Mouse (Mus musculus): ENCODE results near the gene Trim39. TPM values are rescaled to one million over a fixed set of nuclear protein-coding genes. Genes with fewer than 3 reads are reported as not detected.
"Not testable (repeated sequence)": the region's sequence is repeated elsewhere in the genome, so short reads cannot be mapped to it uniquely, and the experiment has no call there.

Trim39 gene
- total RNA-seq, 2 experiments from 2014 or later: 21.3 to 21.5 TPM

DNA sequence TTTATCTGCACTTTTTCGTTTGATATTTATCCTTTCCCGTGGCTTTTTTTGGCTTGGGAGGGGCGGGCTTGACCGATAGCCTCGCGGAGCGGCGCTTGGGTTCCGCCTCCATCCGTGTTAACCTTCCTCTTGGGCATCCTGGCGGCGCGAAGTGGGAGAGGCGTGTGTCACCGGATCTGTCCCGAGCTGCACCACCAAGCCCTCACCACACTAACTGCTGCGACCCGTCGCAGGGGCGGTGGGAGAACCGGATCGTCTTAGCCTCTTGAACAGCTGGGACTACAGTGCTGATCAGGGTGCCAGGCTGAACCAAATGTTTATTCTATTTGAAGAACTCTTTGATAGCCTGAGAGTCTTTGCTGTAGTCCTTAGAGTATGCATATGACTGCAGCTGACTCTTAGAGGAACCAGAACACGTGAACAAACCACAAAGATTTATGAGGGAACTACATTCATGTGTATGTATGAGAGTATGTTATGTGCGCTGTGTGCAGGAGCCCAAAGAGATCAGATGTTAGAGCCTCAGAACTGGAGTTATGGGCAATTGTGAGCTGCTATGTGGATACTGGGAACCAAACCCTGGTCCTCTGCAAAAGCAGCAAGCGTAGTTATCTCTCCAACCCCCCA, 19.7 kb downstream of the Trim39 start:
- peak; percentile 25 to 35 for DNase-seq (ENCODE audit: low spot score in 2 of 2)

- no peak for DNase-seq (ENCODE audit: low spot score in 2 of 2)
Measured at GRCm38 (mm10) chr17:36248886-36249285, 23.2 kb downstream of the Trim39 start.

DNA sequence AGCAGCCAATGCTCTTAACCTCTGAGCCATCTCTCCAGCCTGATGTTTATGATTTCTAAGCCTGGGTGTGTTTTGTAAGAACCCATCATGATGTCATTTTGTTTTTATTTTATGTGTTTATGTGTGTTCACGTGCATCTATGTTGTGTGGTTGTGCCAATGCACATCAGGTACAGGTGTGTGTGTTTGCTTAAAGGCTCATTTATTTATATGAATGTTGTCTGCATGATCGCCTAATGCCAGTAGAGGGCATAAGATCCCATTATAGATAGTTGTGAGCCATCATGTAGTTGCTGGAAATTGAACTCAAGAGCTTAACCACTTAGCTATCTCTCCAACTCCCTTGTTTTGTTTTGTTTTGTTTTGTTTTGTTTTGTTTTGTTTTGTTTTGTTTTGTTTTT, 26.3 kb downstream of the Trim39 start:
- DNase-seq (ENCODE audit: low spot score in 2 of 2): no peak

DNA sequence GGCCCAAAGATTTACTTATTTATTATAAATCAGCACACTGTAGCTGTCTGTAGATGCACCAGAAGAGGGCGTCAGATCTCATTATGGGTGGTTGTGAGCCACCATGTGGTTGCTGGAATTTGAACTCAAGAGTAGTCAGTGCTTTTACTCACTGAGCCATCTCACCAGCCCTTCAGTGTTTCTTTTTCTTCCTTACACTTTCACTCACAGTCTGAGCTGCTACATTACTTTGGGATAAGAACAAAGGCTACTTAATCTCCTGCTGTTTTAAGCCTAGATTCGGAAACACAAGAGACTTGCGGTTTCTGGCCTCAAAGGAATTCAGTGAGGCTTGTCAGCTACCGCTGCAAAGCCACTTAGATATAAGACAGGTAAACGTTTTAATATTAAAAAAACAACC, 28.0 kb downstream of the Trim39 start:
- DNase-seq (ENCODE audit: low spot score in 2 of 2): no peak

DNA sequence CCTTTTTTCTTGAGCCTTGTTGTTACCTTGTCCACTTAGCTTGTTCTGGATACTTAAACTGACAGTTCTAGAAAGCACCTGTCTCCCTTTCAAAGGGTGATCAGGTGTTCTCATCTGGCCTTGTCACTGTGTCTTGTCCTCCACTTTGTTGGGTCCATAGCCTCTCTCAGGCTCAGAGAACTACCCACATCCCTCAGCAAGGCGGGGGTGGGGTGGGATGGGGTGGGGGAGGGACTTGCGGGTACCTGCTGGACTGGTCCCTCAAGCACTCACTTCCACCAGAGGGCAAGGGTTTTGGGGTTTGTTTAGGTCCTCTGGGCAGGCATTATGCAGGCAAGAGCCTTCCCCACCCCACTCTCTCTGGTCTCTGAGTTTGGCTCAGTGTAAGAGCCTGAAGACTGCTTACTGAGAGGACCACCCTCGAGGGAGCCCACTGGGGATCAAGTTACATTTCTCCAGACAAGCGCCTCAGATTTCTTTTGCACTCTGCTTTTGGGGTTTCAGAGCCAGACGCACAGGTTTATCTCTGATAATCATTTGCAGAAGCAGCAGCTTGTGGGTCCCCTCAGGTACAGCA, 31.3 kb downstream of the Trim39 start:
- DNase-seq (ENCODE audit: low spot score in 2 of 2): no peak

DNA sequence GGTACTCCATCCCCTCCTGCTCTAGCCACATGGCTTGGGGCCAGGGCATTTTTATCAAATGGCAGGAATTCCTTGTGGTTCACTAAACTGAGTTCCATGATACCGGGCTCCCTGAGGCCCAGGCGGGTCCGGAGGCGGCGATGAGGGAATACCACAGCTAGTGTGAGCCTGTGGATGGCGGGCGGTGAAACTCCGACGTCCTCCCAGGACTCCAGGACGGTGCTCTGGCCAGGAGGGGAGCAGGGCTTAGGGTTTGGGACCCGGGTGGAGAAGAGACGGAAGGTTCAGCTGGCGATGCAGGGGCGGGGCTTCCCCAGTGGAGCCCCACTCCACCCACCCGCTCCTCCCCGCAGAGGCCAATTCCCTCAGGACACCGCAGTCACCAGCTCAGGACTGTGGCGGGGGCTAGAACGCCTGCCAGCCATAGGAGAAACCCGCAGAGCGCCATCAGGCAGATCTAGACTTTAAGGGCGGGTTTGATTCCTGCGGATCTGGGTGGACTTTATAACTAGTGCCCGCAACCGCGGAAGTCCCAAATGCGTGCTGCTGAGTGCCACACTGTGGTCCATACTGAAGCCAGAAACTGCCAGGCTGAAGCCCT, 34.6 kb downstream of the Trim39 start:
- no peak for DNase-seq (ENCODE audit: low spot score in 2 of 2)

GRCm38 (mm10) chr17:36235300-36235699, 36.7 kb downstream of the Trim39 start:
- DNase-seq (ENCODE audit: low spot score in 2 of 2): not testable (repeated sequence)

DNA sequence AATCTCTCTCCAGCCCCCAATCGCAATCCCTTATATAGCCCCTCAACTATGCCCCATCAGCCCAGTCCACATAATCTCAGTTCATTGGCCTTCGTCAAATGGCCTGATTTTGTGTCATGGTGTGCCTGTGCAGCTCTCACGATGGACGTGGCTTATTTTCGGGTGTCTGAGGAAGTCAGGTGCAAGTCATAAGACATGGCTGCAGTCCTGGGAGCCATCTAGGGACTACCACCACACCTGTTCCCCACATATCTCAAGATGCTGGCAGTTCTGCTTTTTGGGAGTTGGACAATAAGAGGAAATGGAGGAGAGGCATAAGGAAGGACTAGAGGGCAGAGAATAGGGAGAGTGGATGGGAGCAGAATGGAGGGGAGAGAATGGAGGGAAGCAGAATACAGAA, 38.5 kb downstream of the Trim39 start:
- DNase-seq (ENCODE audit: low spot score in 2 of 2): no peak

DNA sequence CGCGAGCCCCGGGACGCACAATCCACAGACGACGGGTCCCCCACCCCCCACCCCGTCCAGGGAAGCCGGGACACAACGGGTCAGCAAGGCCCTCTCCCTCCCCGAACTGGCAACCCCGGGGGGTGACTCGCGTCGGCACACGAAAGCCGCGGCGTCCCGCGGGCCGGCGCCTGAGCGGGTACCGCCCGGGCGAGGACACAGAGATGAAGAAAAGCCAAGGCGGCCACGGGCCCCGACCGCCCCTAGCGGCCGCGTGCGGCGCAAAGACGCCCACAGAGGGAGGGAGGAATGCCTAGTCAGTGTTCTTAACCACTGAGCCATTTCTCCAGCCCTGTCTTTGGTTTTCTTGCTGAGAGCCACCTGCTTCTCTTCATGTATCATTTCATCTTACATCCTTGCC, 40.7 kb downstream of the Trim39 start:
- DNase-seq (ENCODE audit: low spot score in 2 of 2): peak; percentile 80 to 86

GRCm38 (mm10) chr17:36229046-36229445, 43.0 kb downstream of the Trim39 start:
- no peak for DNase-seq (ENCODE audit: low spot score in 2 of 2)

DNA sequence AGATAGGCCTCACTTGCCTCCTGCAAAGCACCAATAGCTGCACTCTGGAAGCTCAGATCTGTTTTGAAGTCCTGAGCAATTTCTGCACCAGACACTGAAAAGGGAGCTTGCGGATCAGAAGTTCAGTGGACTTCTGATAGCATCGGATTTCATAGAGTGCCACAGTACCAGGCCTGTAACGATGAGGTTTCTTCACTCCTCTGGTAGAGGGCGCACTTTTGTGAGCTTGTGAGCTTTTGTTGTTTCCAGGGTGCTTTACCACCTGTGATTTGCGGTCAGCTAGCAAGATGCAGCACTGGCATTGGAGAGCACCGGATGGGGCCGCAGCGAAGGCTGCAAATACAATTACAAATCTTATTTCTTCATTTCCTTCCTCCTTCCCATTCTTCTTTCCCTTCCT, 45.1 kb downstream of the Trim39 start:
- DNase-seq (ENCODE audit: low spot score in 2 of 2): peak in 1 of 2 experiments; percentile 13

DNA sequence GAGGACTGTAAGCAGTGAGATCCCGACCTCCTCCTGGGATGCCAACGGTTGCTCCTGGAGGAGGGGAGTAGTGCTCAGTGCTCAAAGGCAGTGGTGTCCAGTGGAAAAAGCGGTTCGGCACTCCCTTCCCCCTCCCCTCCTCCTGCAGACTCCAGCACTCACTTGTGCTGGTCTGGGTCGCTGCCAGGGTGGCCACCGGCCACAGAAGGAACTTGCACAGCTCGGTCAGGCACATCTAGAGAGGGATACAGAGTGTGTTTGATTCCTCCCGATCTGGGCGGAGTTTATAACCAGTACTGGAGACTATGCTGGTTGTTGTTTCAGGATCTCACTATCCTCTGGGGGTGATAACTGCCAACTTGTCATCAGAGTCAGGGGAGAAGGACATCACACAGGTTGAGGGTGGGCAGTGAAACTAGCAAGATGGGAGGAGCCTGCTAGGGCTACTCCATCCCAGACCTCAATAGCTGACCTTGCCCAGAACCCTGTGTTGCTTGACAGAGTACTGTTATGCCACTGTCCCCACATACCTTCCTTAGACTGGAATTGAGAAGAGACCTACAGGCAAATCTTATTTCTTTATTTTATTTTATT, 46.7 kb downstream of the Trim39 start:
- DNase-seq (ENCODE audit: low spot score in 2 of 2): no peak

DNA sequence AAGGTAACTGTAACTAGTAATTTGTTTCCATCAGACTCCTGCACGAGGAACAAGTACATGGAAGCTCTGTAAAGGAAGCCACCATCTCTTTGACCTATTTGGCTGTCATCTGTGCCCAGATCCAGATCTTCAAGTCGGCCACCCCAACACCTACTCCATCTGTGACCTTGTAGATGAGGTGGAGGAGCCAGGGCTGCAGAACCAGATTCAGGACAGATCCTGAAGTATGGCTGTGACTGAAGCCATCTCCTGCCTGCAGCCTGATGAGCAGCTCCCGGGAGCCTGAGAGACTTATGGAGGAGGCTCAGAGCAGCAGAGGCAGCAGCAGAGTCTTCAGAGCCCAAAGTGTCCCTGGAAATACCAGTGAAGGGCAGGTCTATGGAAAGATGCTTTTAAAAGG, 47.6 kb downstream of the Trim39 start:
- no peak for DNase-seq (ENCODE audit: low spot score in 2 of 2)

DNA sequence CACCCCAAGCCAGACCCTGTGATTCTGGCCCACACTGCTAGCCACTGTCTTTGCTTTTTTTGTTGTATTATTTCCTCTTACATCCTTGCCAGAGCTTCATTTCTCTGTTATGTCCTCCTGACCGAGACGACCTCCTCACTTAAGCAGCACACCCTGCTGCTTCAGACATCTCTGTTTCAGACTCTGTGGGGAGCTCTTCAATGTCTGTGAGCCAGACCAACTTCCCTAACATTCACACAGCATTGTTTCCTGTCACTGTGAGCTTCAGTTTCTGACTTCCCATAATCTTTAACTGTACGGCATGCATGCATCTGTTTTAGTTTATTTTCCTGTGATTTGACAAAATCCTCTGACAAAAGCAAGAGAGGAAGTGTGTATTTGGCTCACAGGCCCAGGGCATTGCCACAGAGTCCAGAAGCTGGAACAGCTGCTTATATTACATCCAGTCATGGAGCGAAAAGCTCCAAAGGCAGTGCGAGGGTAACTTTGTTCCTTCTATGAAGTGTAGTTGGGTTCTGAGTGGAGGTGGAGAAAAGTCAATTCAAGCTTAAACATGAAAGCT, 53.4 kb downstream of the Trim39 start:
- no peak for DNase-seq (ENCODE audit: low spot score in 2 of 2)

- no peak for DNase-seq (ENCODE audit: low spot score in 2 of 2)
Measured at GRCm38 (mm10) chr17:36215586-36215985, 56.5 kb downstream of the Trim39 start.

Other genes starting within 250 kb of the Trim39 start
- gene H2-T23, start 239.4 kb downstream of the Trim39 start, total RNA-seq (2021): 100 to 1,000 TPM in 1 of 2 experiments, 10 to 100 TPM in 1; 68.0 to 139 TPM
- 10 to 100 TPM; 33.0 to 61.5 TPM for gene H2-T22, start 229.5 kb downstream of the Trim39 start, total RNA-seq (2021)
- not detected for gene Gm6034, start 229.3 kb downstream of the Trim39 start, total RNA-seq (2021)
- 10 to 100 TPM in 1 of 2 experiments, 1 to 10 TPM in 1; 7.0 to 18.8 TPM for gene Gm11127, start 213.9 kb downstream of the Trim39 start, total RNA-seq (2021)
- gene Gm19684, start 150.6 kb downstream of the Trim39 start, total RNA-seq (2021): under 1 TPM in 1 of 2 experiments, not detected in 1; 0.77 TPM
- gene Gm7030, start 142.8 kb downstream of the Trim39 start, total RNA-seq (2021): under 1 TPM; 0.53 to 0.67 TPM
- under 1 TPM in 1 of 2 experiments, not detected in 1; 0.90 TPM for gene Gm8909, start 103.7 kb downstream of the Trim39 start, total RNA-seq (2021)
- gene H2-T3, start 82.0 kb downstream of the Trim39 start, total RNA-seq (2021): not detected
- 10 to 100 TPM; 38.5 to 39.4 TPM for gene Rpp21, start 14.2 kb downstream of the Trim39 start, total RNA-seq (2021)
- gene H2-M10.2, start 14.2 kb upstream of the Trim39 start, total RNA-seq (2021): not detected
- gene H2-M10.1, start 53.9 kb upstream of the Trim39 start, total RNA-seq (2021): not detected
- not detected for gene H2-M10.3, start 96.2 kb upstream of the Trim39 start, total RNA-seq (2021)
- not detected for gene H2-M10.4, start 190.1 kb upstream of the Trim39 start, total RNA-seq (2021)

All from adrenal gland, adult 18-20 months (tissue).